In genomic region chr6:67124089-67124488, GRCm38 (mm10) we compare ENCODE assay signal across 31 mouse cellular contexts.
DNase-seq lines count a peak whose midpoint lies in the region; ATAC-seq and TF ChIP-seq lines count a peak whose summit lies in the region.
"Had no signal": no experiment of that assay in that cellular context is flagged by ENCODE, and none has a peak within 500 bp of the region (broad histone marks: within the 10 kb centered on the region; RNA-seq: fewer than 3 reads in every experiment).

No protein-coding gene starts in this region.

- no peak overlapping the region for H3K27ac ChIP-seq in liver, postnatal 0 days (ENCODE audit: low read depth)
- H3K27ac ChIP-seq in liver, embryonic 11.5 days (ENCODE audit: low read depth, low read length): no peak overlapping the region
- H3K27ac ChIP-seq in intestine, embryonic 15.5 days: no peak overlapping the region
- H3K27ac ChIP-seq in neural tube, embryonic 15.5 days (replicated peaks): no peak overlapping the region
- H3K27ac ChIP-seq: embryonic facial prominence, embryonic 10.5 days; embryonic facial prominence, embryonic 15.5 days; forebrain, embryonic 12.5 days; hindbrain, embryonic 13.5 days; kidney, embryonic 15.5 days; left cerebral cortex, adult 2 months; limb, embryonic 12.5 days; midbrain, embryonic 13.5 days had no signal

- H3K4me1 ChIP-seq in liver, postnatal 0 days (ENCODE audit: insufficient read depth): no peaks in the 10 kb centered on the region
- no peaks in the 10 kb centered on the region for H3K4me1 ChIP-seq in liver, embryonic 11.5 days (replicated peaks; ENCODE audit: control insufficient read depth, insufficient read depth, low read length)
- H3K4me1 ChIP-seq in intestine, embryonic 15.5 days (replicated peaks): no peaks in the 10 kb centered on the region
- no peaks in the 10 kb centered on the region for H3K4me1 ChIP-seq in neural tube, embryonic 15.5 days
- H3K4me1 ChIP-seq in lung, adult 2 months (ENCODE audit: control insufficient read depth, insufficient read depth, low read length): no peaks in the 10 kb centered on the region
- H3K4me1 ChIP-seq: hindbrain, embryonic 13.5 days; kidney, embryonic 15.5 days; midbrain, embryonic 13.5 days had no signal

- H3K9ac ChIP-seq in liver, postnatal 0 days (replicated peaks): no peak overlapping the region
- no peak overlapping the region for H3K9ac ChIP-seq in liver, embryonic 11.5 days (ENCODE audit: low read depth, low read length)
- H3K9ac ChIP-seq in intestine, embryonic 15.5 days: no peak overlapping the region
- H3K9ac ChIP-seq in neural tube, embryonic 15.5 days (replicated peaks): no peak overlapping the region
- H3K9ac ChIP-seq: embryonic facial prominence, embryonic 15.5 days; forebrain, embryonic 12.5 days; forebrain, postnatal 0 days; hindbrain, embryonic 13.5 days; kidney, embryonic 15.5 days; limb, embryonic 12.5 days; midbrain, embryonic 13.5 days had no signal

- no peak overlapping the region for H3K4me2 ChIP-seq in liver, postnatal 0 days (ENCODE audit: low read depth, low read length)
- H3K4me2 ChIP-seq in liver, embryonic 11.5 days: no peak overlapping the region
- H3K4me2 ChIP-seq in intestine, embryonic 15.5 days (replicated peaks): no peak overlapping the region
- no peak overlapping the region for H3K4me2 ChIP-seq in neural tube, embryonic 15.5 days
- H3K4me2 ChIP-seq: embryonic facial prominence, embryonic 15.5 days; forebrain, embryonic 12.5 days; heart, embryonic 11.5 days; hindbrain, embryonic 13.5 days; kidney, embryonic 15.5 days; limb, embryonic 12.5 days; midbrain, embryonic 13.5 days had no signal

- TF ChIP-seq CTCF in liver, postnatal 0 days (IDR thresholded peaks at IDR 0.05; ENCODE audit: low read depth): peak; percentile 21; the same call in 1 of the 2 replicates
- no peak for TF ChIP-seq CTCF in lung, adult 2 months (IDR thresholded peaks at IDR 0.05; ENCODE audit: insufficient read depth, low read length)

- TF ChIP-seq POLR2A in lung, adult 2 months (IDR thresholded peaks at IDR 0.05; ENCODE audit: borderline replicate concordance, extremely low read depth, low read depth, low read length): no peak

- H3K36me3 ChIP-seq in liver, postnatal 0 days (replicated peaks; ENCODE audit: insufficient read depth, low read length): no peaks in the 10 kb centered on the region
- H3K36me3 ChIP-seq in liver, embryonic 11.5 days (ENCODE audit: control insufficient read depth, insufficient read depth, low read length): no peaks in the 10 kb centered on the region
- no peaks in the 10 kb centered on the region for H3K36me3 ChIP-seq in intestine, embryonic 15.5 days
- no peaks in the 10 kb centered on the region for H3K36me3 ChIP-seq in neural tube, embryonic 15.5 days
- H3K36me3 ChIP-seq: embryonic facial prominence, embryonic 10.5 days; embryonic facial prominence, embryonic 15.5 days; forebrain, embryonic 12.5 days; hindbrain, embryonic 13.5 days; kidney, embryonic 15.5 days; limb, embryonic 12.5 days; midbrain, embryonic 13.5 days had no signal

- ATAC-seq in liver, postnatal 0 days: no peak
- ATAC-seq in liver, embryonic 11.5 days (replicated peaks; ENCODE audit: low FRiP score): no peak
- peak; percentile 81 for ATAC-seq in intestine, embryonic 15.5 days
- ATAC-seq in megakaryocyte progenitor cell, adult 5-6 weeks (replicated peaks; ENCODE audit: poor library complexity): peak; percentile 78
- ATAC-seq in neural tube, embryonic 15.5 days (ENCODE audit: low FRiP score): no peak
- ATAC-seq: activated CD4-positive, CD25-positive, alpha-beta regulatory T cell, adult 4 months; forebrain, postnatal 0 days; lung, postnatal 0 days; midbrain, embryonic 13.5 days had no signal

- H3K4me3 ChIP-seq in liver, postnatal 0 days (ENCODE audit: low read depth, low read length): no peak overlapping the region
- H3K4me3 ChIP-seq in liver, embryonic 11.5 days (ENCODE audit: low read depth, low read length): no peak overlapping the region
- no peak overlapping the region for H3K4me3 ChIP-seq in intestine, embryonic 15.5 days (replicated peaks)
- no peak overlapping the region for H3K4me3 ChIP-seq in neural tube, embryonic 15.5 days (replicated peaks)
- H3K4me3 ChIP-seq in lung, adult 2 months (replicated peaks; ENCODE audit: extremely low read depth, low read depth, low read length): no peak overlapping the region
- H3K4me3 ChIP-seq: embryonic facial prominence, embryonic 10.5 days; embryonic facial prominence, embryonic 15.5 days; forebrain, embryonic 12.5 days; hindbrain, embryonic 13.5 days; kidney, embryonic 15.5 days; left cerebral cortex, adult 2 months; limb, embryonic 12.5 days; megakaryocyte, embryonic 14.5 days; midbrain, embryonic 13.5 days had no signal

- H3K27me3 ChIP-seq in liver, postnatal 0 days (ENCODE audit: insufficient read depth, low read length): no peaks in the 10 kb centered on the region
- H3K27me3 ChIP-seq in liver, embryonic 11.5 days (replicated peaks; ENCODE audit: control insufficient read depth, insufficient read depth, low read length): no peaks in the 10 kb centered on the region
- no peaks in the 10 kb centered on the region for H3K27me3 ChIP-seq in intestine, embryonic 15.5 days (replicated peaks)
- H3K27me3 ChIP-seq in neural tube, embryonic 15.5 days (replicated peaks): no peaks in the 10 kb centered on the region
- H3K27me3 ChIP-seq: embryonic facial prominence, embryonic 15.5 days; forebrain, embryonic 12.5 days; hindbrain, embryonic 13.5 days; kidney, embryonic 15.5 days; limb, embryonic 12.5 days; midbrain, embryonic 13.5 days had no signal

- H3K9me3 ChIP-seq in liver, postnatal 0 days (ENCODE audit: low read length): no peaks in the 10 kb centered on the region
- H3K9me3 ChIP-seq in liver, embryonic 11.5 days (ENCODE audit: control insufficient read depth, low read length): no peaks in the 10 kb centered on the region
- no peaks in the 10 kb centered on the region for H3K9me3 ChIP-seq in intestine, embryonic 15.5 days
- H3K9me3 ChIP-seq in neural tube, embryonic 15.5 days (replicated peaks): no peaks in the 10 kb centered on the region
- H3K9me3 ChIP-seq: embryonic facial prominence, embryonic 10.5 days; embryonic facial prominence, embryonic 15.5 days; forebrain, embryonic 12.5 days; hindbrain, embryonic 13.5 days; kidney, embryonic 15.5 days; limb, embryonic 12.5 days; megakaryocyte, embryonic 14.5 days; midbrain, embryonic 13.5 days had no signal

- no peak for TF ChIP-seq EP300 in liver, postnatal 0 days (IDR thresholded peaks at IDR 0.05; ENCODE audit: low read depth)

- 36% methylated on average over 2 of the region's 2 CpGs for WGBS in liver, postnatal 0 days (ENCODE audit: insufficient replicate concordance)
- WGBS in liver, embryonic 11.5 days: 44% methylated on average over 2 of the region's 2 CpGs
- WGBS in intestine, embryonic 15.5 days: 51% methylated on average over 2 of the region's 2 CpGs
- WGBS in neural tube, embryonic 15.5 days: 48% methylated on average over 2 of the region's 2 CpGs
- 57% methylated on average over 2 of the region's 2 CpGs for WGBS in lung, adult 2 months

- DNase-seq in liver, postnatal 0 days: no peak
- no peak for DNase-seq in liver, embryonic 11.5 days (ENCODE audit: low spot score)
- no peak for DNase-seq in cerebellum, postnatal 36 days
- DNase-seq in lung, adult 2 months: no peak
- DNase-seq in lung, postnatal 4 days: no peak
- DNase-seq: adrenal gland, adult 2 months; cerebellum, adult 11 months; cerebellum, adult 9-10 months; forebrain, postnatal 0 days; gastrocnemius, postnatal 10 days; heart, postnatal 36 days; kidney, adult 18-20 months; kidney, postnatal 25 days; right cerebral cortex, adult 18-20 months; thymus, adult 2 months; thymus, postnatal 36 days had no signal

Comparison
In these comparisons a context has a peak if more than half of its experiments do, and no peak if none do; other contexts are left out.
1. ATAC-seq: peak in intestine, embryonic 15.5 days (single experiment) and megakaryocyte progenitor cell, adult 5-6 weeks (single experiment); none in liver, postnatal 0 days (single experiment), liver, embryonic 11.5 days (single experiment) and neural tube, embryonic 15.5 days (single experiment).